Mouse (Mus musculus): Measurements from ENCODE around the gene Prss36. TPM values are rescaled to one million over a fixed set of nuclear protein-coding genes. Genes with fewer than 3 reads are reported as not detected.
"Not testable (repeated sequence)": the region's sequence is repeated elsewhere in the genome, so short reads cannot be mapped to it uniquely, and the experiment has no call there.

Prss36 gene
- polyA plus RNA-seq, 1 experiment from 2014 or later: 11.8 TPM

- Histone ChIP-seq H3K4me1 (replicated peaks) (peaks cover 28% of the 10 kb centered on the region), H3K4me3 (peak overlapping the region; percentile 94), H3K27me3 (no peaks in the 10 kb centered on the region), H3K9me3 (no peaks in the 10 kb centered on the region), H3K4me2 (peak overlapping the region; percentile 65), H3K27ac (peak overlapping the region; percentile 98), H3K9ac (peak overlapping the region; percentile 97), H3K36me3 (peaks cover 17% of the 10 kb centered on the region)
- peak; percentile 17 for ATAC-seq (ENCODE audit: low FRiP score)
- 11% methylated on average over 10 of the region's 10 CpGs for WGBS
Measured at GRCm38 (mm10) chr7:127966371-127966918, 19.9 kb upstream of the Prss36 start.

- H3K36me3 ChIP-seq: no peaks in the 10 kb centered on the region
- no peak overlapping the region for H3K4me3 ChIP-seq
- H3K4me1 ChIP-seq (replicated peaks): no peaks in the 10 kb centered on the region
- H3K4me2 ChIP-seq: no peak overlapping the region
- 71% methylated on average over 5 of the region's 5 CpGs for whole genome bisulfite sequencing
- ATAC-seq (ENCODE audit: low FRiP score): no peak
- H3K9me3 ChIP-seq: no peaks in the 10 kb centered on the region
- no peaks in the 10 kb centered on the region for H3K27me3 ChIP-seq
- no peak overlapping the region for H3K27ac ChIP-seq
- H3K9ac ChIP-seq: no peak overlapping the region
Measured at GRCm38 (mm10) chr7:127959364-127959763, 12.8 kb upstream of the Prss36 start.

- no peak overlapping the region for H3K4me3 ChIP-seq
- H3K27ac ChIP-seq: no peak overlapping the region
- ATAC-seq (ENCODE audit: low FRiP score): no peak
- WGBS: 46% methylated on average over 13 of the region's 13 CpGs
- H3K9ac ChIP-seq: no peak overlapping the region
- no peak overlapping the region for H3K4me2 ChIP-seq
- H3K36me3 ChIP-seq: no peaks in the 10 kb centered on the region
- no peaks in the 10 kb centered on the region for H3K9me3 ChIP-seq
- H3K4me1 ChIP-seq (replicated peaks): no peaks in the 10 kb centered on the region
- no peaks in the 10 kb centered on the region for H3K27me3 ChIP-seq
Measured at GRCm38 (mm10) chr7:127952864-127953581, 6.5 kb upstream of the Prss36 start.

- ATAC-seq (ENCODE audit: low FRiP score): no peak
- Histone ChIP-seq H3K9ac (0 out of 2 replicates have a peak overlapping the region, but pooled peaks have one; percentile 29), H3K36me3 (no peaks in the 10 kb centered on the region), H3K4me3 (no peak overlapping the region), H3K4me2 (no peak overlapping the region), H3K4me1 (replicated peaks) (no peaks in the 10 kb centered on the region), H3K9me3 (no peaks in the 10 kb centered on the region), H3K27me3 (peaks cover 38% of the 10 kb centered on the region), H3K27ac (no peak overlapping the region)
- 15% methylated on average over 23 of the region's 23 CpGs for WGBS
Measured at GRCm38 (mm10) chr7:127944614-127945013, 1.9 kb downstream of the Prss36 start.

- not testable (repeated sequence) for H3K9ac ChIP-seq; H3K9me3 ChIP-seq; H3K4me1 ChIP-seq (replicated peaks); H3K36me3 ChIP-seq; H3K4me3 ChIP-seq; H3K4me2 ChIP-seq; ATAC-seq (ENCODE audit: low FRiP score); H3K27ac ChIP-seq
- H3K27me3 ChIP-seq: peaks cover 38% of the 10 kb centered on the region
- 67% methylated on average over 2 of the region's 2 CpGs for WGBS
Measured at GRCm38 (mm10) chr7:127942097-127942496, 4.4 kb downstream of the Prss36 start.

- peak overlapping the region; percentile 83 for H3K27ac ChIP-seq
- 57% methylated on average over 18 of the region's 18 CpGs for WGBS
- ATAC-seq (ENCODE audit: low FRiP score): peak; percentile 8; the same call in 1 of the 2 replicates
Measured at GRCm38 (mm10) chr7:127936216-127936884, 10.2 kb downstream of the Prss36 start.

GRCm38 (mm10) chr7:127935748-127936159, 10.8 kb downstream of the Prss36 start:
- no peaks in the 10 kb centered on the region for H3K9me3 ChIP-seq
- H3K27me3 ChIP-seq: peaks cover 12% of the 10 kb centered on the region
- peak overlapping the region; percentile 83 for H3K27ac ChIP-seq
- H3K36me3 ChIP-seq: no peaks in the 10 kb centered on the region
- H3K9ac ChIP-seq: peak overlapping the region; percentile 84
- WGBS: under 1% methylated on average over 35 of the region's 38 CpGs
- ATAC-seq (ENCODE audit: low FRiP score): peak; percentile 76
- H3K4me1 ChIP-seq (replicated peaks): peaks cover 19% of the 10 kb centered on the region
- peak overlapping the region; percentile 74 for H3K4me3 ChIP-seq
- H3K4me2 ChIP-seq: peak overlapping the region; percentile 80

More at GRCm38 (mm10) chr7:127936216-127936884, 10.2 kb downstream of the Prss36 start:
- Histone ChIP-seq H3K9ac (peak overlapping the region; percentile 84), H3K4me1 (replicated peaks) (peaks cover 19% of the 10 kb centered on the region), H3K9me3 (no peaks in the 10 kb centered on the region), H3K27me3 (peaks cover 9% of the 10 kb centered on the region; the same call in 1 of the 2 replicates), H3K4me3 (peak overlapping the region; percentile 74), H3K36me3 (no peaks in the 10 kb centered on the region), H3K4me2 (peak overlapping the region; percentile 80)

GRCm38 (mm10) chr7:127935028-127935722, 11.3 kb downstream of the Prss36 start:
- Histone ChIP-seq H3K36me3 (no peaks in the 10 kb centered on the region), H3K9me3 (no peaks in the 10 kb centered on the region), H3K4me1 (replicated peaks) (peaks cover 19% of the 10 kb centered on the region), H3K4me2 (peak overlapping the region; percentile 80), H3K9ac (peak overlapping the region; percentile 84), H3K27ac (peak overlapping the region; percentile 83), H3K27me3 (peaks cover 18% of the 10 kb centered on the region), H3K4me3 (peak overlapping the region; percentile 74)
- peak; percentile 96 for ATAC-seq (ENCODE audit: low FRiP score)
- WGBS: 6% methylated on average over 31 of the region's 32 CpGs

- Histone ChIP-seq H3K27me3 (peaks cover 29% of the 10 kb centered on the region), H3K4me3 (no peak overlapping the region), H3K4me1 (replicated peaks) (peaks cover 25% of the 10 kb centered on the region), H3K27ac (no peak overlapping the region), H3K36me3 (no peaks in the 10 kb centered on the region), H3K9ac (0 out of 2 replicates have a peak overlapping the region, but pooled peaks have one; percentile 10), H3K9me3 (no peaks in the 10 kb centered on the region), H3K4me2 (peak overlapping the region; percentile 80; the same call in 1 of the 2 replicates)
- WGBS: 88% methylated on average over 5 of the region's 5 CpGs
- ATAC-seq (ENCODE audit: low FRiP score): no peak
Measured at GRCm38 (mm10) chr7:127934075-127934474, 12.4 kb downstream of the Prss36 start.

- Histone ChIP-seq H3K36me3 (peaks cover 2% of the 10 kb centered on the region; the same call in 1 of the 2 replicates), H3K9me3 (no peaks in the 10 kb centered on the region), H3K27me3 (peaks cover 45% of the 10 kb centered on the region), H3K4me3 (no peak overlapping the region), H3K27ac (no peak overlapping the region), H3K9ac (0 out of 2 replicates have a peak overlapping the region, but pooled peaks have one; percentile 39), H3K4me2 (no peak overlapping the region), H3K4me1 (replicated peaks) (peaks cover 25% of the 10 kb centered on the region)
- 19% methylated on average over 13 of the region's 13 CpGs for WGBS
- ATAC-seq (ENCODE audit: low FRiP score): no peak
Measured at GRCm38 (mm10) chr7:127932273-127933031, 14.1 kb downstream of the Prss36 start.

GRCm38 (mm10) chr7:127931351-127932135, 15.0 kb downstream of the Prss36 start:
- Histone ChIP-seq H3K9ac (peak overlapping the region; percentile 39; the same call in 1 of the 2 replicates), H3K4me2 (no peak overlapping the region), H3K36me3 (peaks cover 10% of the 10 kb centered on the region), H3K9me3 (no peaks in the 10 kb centered on the region), H3K4me3 (no peak overlapping the region), H3K27me3 (peaks cover 50% of the 10 kb centered on the region), H3K27ac (no peak overlapping the region), H3K4me1 (replicated peaks) (peaks cover 24% of the 10 kb centered on the region)
- WGBS: 43% methylated on average over 13 of the region's 13 CpGs
- ATAC-seq (ENCODE audit: low FRiP score): no peak
